Mouse (Mus musculus): ENCODE measurements around the gene Foxi2. TPM values are rescaled to one million over a fixed set of nuclear protein-coding genes. Genes with fewer than 3 reads are reported as not detected.
A peak's percentile ranks its signal among the peaks of the same experiment; 100 is the strongest.

The Foxi2 gene
- polyA plus RNA-seq, 1 experiment, result not detected

DNA sequence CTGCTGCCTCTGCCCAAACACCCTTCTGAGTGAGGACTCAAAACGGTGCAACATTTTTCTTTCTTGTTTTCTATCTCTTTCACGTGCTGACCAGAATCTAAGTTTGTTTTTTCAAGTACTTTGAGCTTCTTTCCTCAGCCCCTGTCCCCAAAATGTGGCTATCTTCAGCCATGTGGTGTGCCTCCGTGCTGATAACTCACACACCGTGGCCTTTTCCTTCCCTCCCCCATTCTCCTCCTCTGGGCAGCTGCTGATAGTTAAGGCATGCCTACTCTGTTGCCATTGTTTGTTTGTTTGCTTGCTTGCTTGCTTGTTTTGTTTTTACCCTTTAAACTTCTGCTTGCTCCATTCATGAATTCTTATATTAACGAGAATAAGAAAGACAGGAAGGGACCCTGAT, 12.2 kb upstream of the Foxi2 start:
- peaks cover 4% of the 10 kb centered on the region for H3K4me1 ChIP-seq
- peak overlapping the region; percentile 46 for H3K4me3 ChIP-seq (replicated peaks)
- no peaks in the 10 kb centered on the region for H3K9me3 ChIP-seq
- TF ChIP-seq GATA1 (IDR thresholded peaks at IDR 0.05; ENCODE audit: borderline replicate concordance, low read length) (no peak), FLI1 (IDR thresholded peaks at IDR 0.05; ENCODE audit: low read length) (no peak)
- peaks cover 36% of the 10 kb centered on the region for H3K27me3 ChIP-seq (replicated peaks)
- no peaks in the 10 kb centered on the region for H3K36me3 ChIP-seq (replicated peaks; ENCODE audit: low read length)

GRCm38 (mm10) chr7:135403416-135403815, 6.7 kb upstream of the Foxi2 start:
- no peak overlapping the region for H3K4me3 ChIP-seq (replicated peaks)
- peaks cover 24% of the 10 kb centered on the region for H3K27me3 ChIP-seq (replicated peaks)
- TF ChIP-seq FLI1 (IDR thresholded peaks at IDR 0.05; ENCODE audit: low read length) (no peak), GATA1 (IDR thresholded peaks at IDR 0.05; ENCODE audit: borderline replicate concordance, low read length) (no peak)
- no peaks in the 10 kb centered on the region for H3K36me3 ChIP-seq (replicated peaks; ENCODE audit: low read length)
- no peaks in the 10 kb centered on the region for H3K4me1 ChIP-seq
- H3K9me3 ChIP-seq, result no peaks in the 10 kb centered on the region

DNA sequence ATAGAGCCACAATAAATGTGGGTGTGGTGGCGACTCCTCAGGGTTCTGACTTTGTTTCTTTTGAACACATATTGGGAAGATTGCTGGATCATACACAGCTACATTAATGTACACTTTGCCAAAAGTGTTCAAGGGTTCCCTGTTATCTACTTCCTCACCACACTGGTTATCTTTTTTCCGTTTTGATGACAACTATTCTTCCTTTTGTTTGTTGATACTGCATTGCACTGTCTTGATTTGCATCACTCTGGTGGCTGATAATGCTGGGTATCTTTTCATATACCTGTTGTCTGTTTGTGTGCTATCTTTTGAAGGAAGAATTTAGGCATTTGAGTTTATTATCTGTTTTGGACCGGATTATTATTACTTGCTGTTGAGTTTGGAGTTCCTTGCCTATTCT, 3.3 kb upstream of the Foxi2 start:
- Histone ChIP-seq H3K27me3 (replicated peaks) (peaks cover 43% of the 10 kb centered on the region), H3K4me3 (replicated peaks) (no peak overlapping the region), H3K9me3 (no peaks in the 10 kb centered on the region), H3K4me1 (no peaks in the 10 kb centered on the region; the same call in 1 of the 2 replicates), H3K36me3 (replicated peaks; ENCODE audit: low read length) (no peaks in the 10 kb centered on the region)
- TF ChIP-seq FLI1 (IDR thresholded peaks at IDR 0.05; ENCODE audit: low read length) (no peak), GATA1 (IDR thresholded peaks at IDR 0.05; ENCODE audit: borderline replicate concordance, low read length) (no peak)

- TF ChIP-seq GATA1 (IDR thresholded peaks at IDR 0.05; ENCODE audit: borderline replicate concordance, low read length) (no peak), FLI1 (IDR thresholded peaks at IDR 0.05; ENCODE audit: low read length) (no peak)
- H3K27me3 ChIP-seq (replicated peaks), result peaks cover 52% of the 10 kb centered on the region
- H3K9me3 ChIP-seq, result no peaks in the 10 kb centered on the region
- H3K4me3 ChIP-seq (replicated peaks), result no peak overlapping the region
- no peaks in the 10 kb centered on the region; the same call in 1 of the 2 replicates for H3K4me1 ChIP-seq
- no peaks in the 10 kb centered on the region for H3K36me3 ChIP-seq (replicated peaks; ENCODE audit: low read length)
These were observed 1.6 kb upstream of the Foxi2 start for GRCm38 (mm10) chr7:135408501-135408900.

GRCm38 (mm10) chr7:135412357-135412756, 2.2 kb downstream of the Foxi2 start:
- no peak for TF ChIP-seq GATA1 (IDR thresholded peaks at IDR 0.05; ENCODE audit: borderline replicate concordance, low read length)
- TF ChIP-seq FLI1 (IDR thresholded peaks at IDR 0.05; ENCODE audit: low read length), result no peak

DNA sequence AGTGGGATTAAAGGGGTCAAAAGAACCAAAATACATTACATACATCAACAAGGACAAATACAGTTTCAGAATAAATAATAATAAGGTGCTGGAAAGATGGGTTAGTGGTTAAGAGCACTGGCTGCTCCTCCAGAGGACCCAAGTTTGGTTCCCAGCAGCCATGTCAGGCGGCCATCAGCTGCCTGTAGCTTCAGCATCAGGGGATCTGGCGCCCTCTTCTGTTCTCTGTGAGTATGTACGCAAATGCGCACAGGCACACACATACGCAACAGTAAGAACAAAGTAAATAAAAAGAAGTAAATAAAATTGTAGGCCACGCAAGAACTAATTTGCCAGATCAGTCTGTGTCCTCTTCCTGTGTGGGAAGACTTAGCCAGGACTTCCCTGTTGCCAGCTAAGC, 18.7 kb downstream of the Foxi2 start:
- Histone ChIP-seq H3K4me3 (replicated peaks) (no peak overlapping the region), H3K27me3 (replicated peaks) (peaks cover 3% of the 10 kb centered on the region), H3K36me3 (replicated peaks; ENCODE audit: low read length) (no peaks in the 10 kb centered on the region), H3K9me3 (peaks cover 10% of the 10 kb centered on the region; the same call in 1 of the 2 replicates), H3K4me1 (no peaks in the 10 kb centered on the region)
- TF ChIP-seq GATA1 (IDR thresholded peaks at IDR 0.05; ENCODE audit: borderline replicate concordance, low read length) (no peak), FLI1 (IDR thresholded peaks at IDR 0.05; ENCODE audit: low read length) (no peak)

More at GRCm38 (mm10) chr7:135412357-135412756, 2.2 kb downstream of the Foxi2 start:
- peaks cover 52% of the 10 kb centered on the region for H3K27me3 ChIP-seq (replicated peaks)
- no peaks in the 10 kb centered on the region for H3K9me3 ChIP-seq
- no peaks in the 10 kb centered on the region for H3K36me3 ChIP-seq (replicated peaks; ENCODE audit: low read length)
- no peaks in the 10 kb centered on the region; the same call in 1 of the 2 replicates for H3K4me1 ChIP-seq
- H3K4me3 ChIP-seq (replicated peaks), result no peak overlapping the region

DNA sequence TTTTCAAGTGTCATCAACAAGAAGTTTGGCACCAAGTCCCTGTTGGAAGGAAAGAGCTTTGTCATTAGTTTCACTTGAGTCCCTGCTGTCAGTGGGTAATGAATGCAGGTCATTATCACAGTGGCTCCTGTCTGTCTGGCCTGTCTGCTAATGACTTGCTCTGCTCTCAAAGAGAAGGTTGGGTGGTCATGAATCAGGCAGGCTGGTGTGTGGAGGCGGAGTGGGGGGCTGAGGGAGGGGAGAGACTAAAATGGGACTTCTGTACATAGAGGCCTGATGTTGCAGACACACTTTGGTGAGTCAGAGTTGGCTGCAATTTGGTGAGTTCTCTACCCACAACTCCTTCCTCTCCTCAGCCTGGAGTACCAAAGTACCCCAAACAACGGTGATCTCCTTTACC, 20.8 kb downstream of the Foxi2 start:
- peaks cover 3% of the 10 kb centered on the region for H3K27me3 ChIP-seq (replicated peaks)
- H3K9me3 ChIP-seq, result peaks cover 10% of the 10 kb centered on the region; the same call in 1 of the 2 replicates
- no peak overlapping the region for H3K4me3 ChIP-seq (replicated peaks)
- no peaks in the 10 kb centered on the region for H3K4me1 ChIP-seq
- TF ChIP-seq FLI1 (IDR thresholded peaks at IDR 0.05; ENCODE audit: low read length) (no peak), GATA1 (IDR thresholded peaks at IDR 0.05; ENCODE audit: borderline replicate concordance, low read length) (no peak)
- no peaks in the 10 kb centered on the region for H3K36me3 ChIP-seq (replicated peaks; ENCODE audit: low read length)

DNA sequence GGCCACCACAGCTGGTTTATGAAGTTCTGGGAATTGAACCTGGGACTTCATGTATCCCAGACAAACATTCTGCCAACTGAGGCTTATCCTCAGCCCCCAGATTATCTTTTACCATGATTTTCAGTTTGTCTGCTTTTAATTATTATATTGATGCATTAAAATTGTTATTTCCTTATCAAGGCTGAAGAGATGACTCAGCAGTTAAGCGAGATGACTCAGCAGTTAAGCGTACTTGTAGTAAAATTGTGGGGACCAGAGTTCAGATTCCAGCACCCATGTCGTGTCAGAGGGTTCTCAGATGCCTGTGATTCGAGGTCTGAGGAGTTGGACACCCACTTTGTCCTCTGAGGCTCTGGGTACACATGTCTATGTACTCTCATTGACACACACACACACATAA, 33.8 kb downstream of the Foxi2 start:
- no peaks in the 10 kb centered on the region for H3K9me3 ChIP-seq
- TF ChIP-seq GATA1 (IDR thresholded peaks at IDR 0.05; ENCODE audit: borderline replicate concordance, low read length) (no peak), FLI1 (IDR thresholded peaks at IDR 0.05; ENCODE audit: low read length) (no peak)
- H3K4me3 ChIP-seq (replicated peaks), result no peak overlapping the region
- peaks cover 13% of the 10 kb centered on the region for H3K27me3 ChIP-seq (replicated peaks)
- H3K36me3 ChIP-seq (replicated peaks; ENCODE audit: low read length), result no peaks in the 10 kb centered on the region
- no peaks in the 10 kb centered on the region for H3K4me1 ChIP-seq

DNA sequence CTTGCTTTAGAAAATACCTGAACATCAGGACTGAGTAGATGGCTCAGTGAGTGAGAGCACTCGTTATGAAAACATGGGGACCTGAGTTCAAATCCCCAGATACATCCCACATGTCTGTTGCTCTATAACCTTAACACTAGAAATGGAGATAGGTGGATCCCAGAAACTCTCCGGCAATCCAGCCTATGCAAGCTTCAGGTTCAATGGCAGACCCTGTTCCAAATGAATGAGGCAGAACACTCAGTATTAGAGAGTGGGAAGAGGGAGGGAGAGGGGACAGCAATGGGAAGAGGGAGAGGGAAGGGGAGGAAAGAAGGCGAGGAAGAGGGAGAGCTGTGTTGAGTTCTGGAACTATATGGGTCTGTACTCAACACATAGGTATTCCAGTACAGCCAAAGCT, 41.2 kb downstream of the Foxi2 start:
- no peaks in the 10 kb centered on the region for H3K36me3 ChIP-seq (replicated peaks; ENCODE audit: low read length)
- no peaks in the 10 kb centered on the region for H3K4me1 ChIP-seq
- peaks cover 7% of the 10 kb centered on the region for H3K27me3 ChIP-seq (replicated peaks)
- TF ChIP-seq GATA1 (IDR thresholded peaks at IDR 0.05; ENCODE audit: borderline replicate concordance, low read length) (no peak), FLI1 (IDR thresholded peaks at IDR 0.05; ENCODE audit: low read length) (no peak)
- no peak overlapping the region for H3K4me3 ChIP-seq (replicated peaks)
- no peaks in the 10 kb centered on the region for H3K9me3 ChIP-seq

- TF ChIP-seq GATA1 (IDR thresholded peaks at IDR 0.05; ENCODE audit: borderline replicate concordance, low read length) (no peak), FLI1 (IDR thresholded peaks at IDR 0.05; ENCODE audit: low read length) (no peak)
- Histone ChIP-seq H3K4me1 (no peaks in the 10 kb centered on the region), H3K27me3 (replicated peaks) (peaks cover 8% of the 10 kb centered on the region), H3K4me3 (replicated peaks) (no peak overlapping the region), H3K36me3 (replicated peaks; ENCODE audit: low read length) (no peaks in the 10 kb centered on the region), H3K9me3 (no peaks in the 10 kb centered on the region)
These were observed 42.3 kb downstream of the Foxi2 start for GRCm38 (mm10) chr7:135452366-135452765.

DNA sequence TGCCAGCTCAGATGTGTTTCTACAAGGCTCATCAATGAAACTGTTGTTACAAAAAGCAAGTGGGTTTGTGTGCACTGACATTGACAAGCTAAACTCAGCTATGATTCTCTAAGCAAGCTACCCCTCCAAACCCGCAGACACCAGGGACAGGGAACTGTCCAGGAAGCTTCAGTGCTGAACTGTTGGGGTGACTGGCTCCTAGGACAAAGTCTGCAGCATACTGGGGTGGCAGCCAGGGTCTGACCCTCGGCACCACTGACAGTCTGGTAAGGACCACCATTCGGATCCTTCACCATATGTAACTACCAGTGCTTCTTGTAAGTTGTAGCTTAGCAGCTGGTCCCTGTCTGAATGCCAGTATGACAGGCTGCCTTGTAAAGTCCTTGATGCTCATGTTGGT, 43.6 kb downstream of the Foxi2 start:
- no peak for TF ChIP-seq GATA1 (IDR thresholded peaks at IDR 0.05; ENCODE audit: borderline replicate concordance, low read length)
- no peak for TF ChIP-seq FLI1 (IDR thresholded peaks at IDR 0.05; ENCODE audit: low read length)

More for the DNA sequence above, 43.6 kb downstream of the Foxi2 start:
- no peaks in the 10 kb centered on the region for H3K9me3 ChIP-seq
- no peaks in the 10 kb centered on the region for H3K4me1 ChIP-seq
- no peaks in the 10 kb centered on the region for H3K36me3 ChIP-seq (replicated peaks; ENCODE audit: low read length)
- peaks cover 15% of the 10 kb centered on the region for H3K27me3 ChIP-seq (replicated peaks)
- no peak overlapping the region for H3K4me3 ChIP-seq (replicated peaks)

Other genes starting within 250 kb of the Foxi2 start
- not detected in 2 replicates for gene Nps, start 151.6 kb upstream of the Foxi2 start, polyA plus RNA-seq (2012; ENCODE audit: insufficient read depth, low replicate concordance)
- not detected in 2 replicates for gene Clrn3, start 118.3 kb downstream of the Foxi2 start, polyA plus RNA-seq (2012; ENCODE audit: insufficient read depth, low replicate concordance)
- gene Ptpre, start 127.2 kb downstream of the Foxi2 start, polyA plus RNA-seq (2012; ENCODE audit: insufficient read depth, low replicate concordance), result 7.7 and 12.3 TPM in 2 replicates

Measured in megakaryocyte, embryonic 14.5 days (primary cell).